Mouse (Mus musculus): ENCODE results near the gene Rgs3.
A peak's percentile ranks its signal among the peaks of the same experiment; 100 is the strongest.

Gene Rgs3

DNA sequence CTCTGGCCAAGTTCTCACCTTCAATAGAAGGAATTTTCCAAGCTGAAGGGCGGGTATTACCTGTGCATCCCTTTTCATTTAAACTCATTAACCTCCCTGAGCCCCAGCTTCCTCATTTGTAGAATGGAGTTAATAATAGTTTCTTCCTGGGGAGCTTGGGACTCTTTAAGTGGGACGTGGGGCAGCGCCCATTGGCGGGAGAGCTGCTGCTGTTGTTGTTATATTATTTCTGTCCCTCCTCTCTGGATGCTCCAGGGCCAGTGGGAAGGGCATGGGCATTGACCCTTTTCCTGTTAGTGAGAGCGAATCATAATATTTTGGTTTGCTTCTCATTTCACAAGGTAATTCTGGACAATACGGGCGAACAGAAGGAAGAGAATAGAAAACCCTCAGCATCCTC, 47.3 kb downstream of the Rgs3 start:
- no peak for DNase-seq

DNA sequence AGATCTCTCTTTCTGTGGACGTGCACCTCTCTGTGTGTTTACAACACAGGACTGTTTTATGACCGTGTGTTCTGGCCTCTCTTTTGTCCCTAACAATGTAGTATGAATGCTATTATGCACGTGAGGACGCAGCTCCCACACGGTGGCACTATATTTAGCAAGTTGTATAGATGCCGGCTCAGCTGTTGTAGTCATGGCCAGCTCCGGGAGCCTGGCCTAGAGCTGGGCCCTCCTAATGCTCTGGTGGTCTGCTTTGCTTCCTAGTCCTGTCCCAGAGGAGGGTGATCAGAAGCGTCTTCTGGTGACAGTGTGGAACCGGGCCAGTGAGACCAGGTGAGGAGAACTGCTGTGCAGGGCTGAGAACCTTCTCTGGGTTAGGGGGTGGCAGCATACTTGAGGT, 47.7 kb downstream of the Rgs3 start:
- peak; percentile 41 for DNase-seq

DNA sequence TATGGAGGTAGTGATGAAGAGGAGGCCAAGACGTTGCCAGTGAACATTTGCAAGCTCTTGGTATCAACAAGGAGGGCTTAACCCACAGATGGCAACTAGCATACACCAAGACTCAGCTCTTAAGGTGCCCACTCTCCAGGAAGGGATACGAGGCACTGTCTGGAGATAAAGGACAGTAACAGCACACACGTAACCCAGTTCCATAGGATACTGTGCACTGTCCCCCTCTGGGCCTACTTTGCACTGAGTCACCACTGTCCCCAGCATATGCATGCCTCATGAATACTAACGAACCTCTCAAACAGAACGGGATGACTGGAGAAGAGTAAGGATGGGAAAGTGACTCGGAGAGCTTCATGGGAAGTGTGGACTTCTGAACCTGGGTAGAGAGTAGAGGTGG, 48.2 kb downstream of the Rgs3 start:
- DNase-seq, result no peak

DNA sequence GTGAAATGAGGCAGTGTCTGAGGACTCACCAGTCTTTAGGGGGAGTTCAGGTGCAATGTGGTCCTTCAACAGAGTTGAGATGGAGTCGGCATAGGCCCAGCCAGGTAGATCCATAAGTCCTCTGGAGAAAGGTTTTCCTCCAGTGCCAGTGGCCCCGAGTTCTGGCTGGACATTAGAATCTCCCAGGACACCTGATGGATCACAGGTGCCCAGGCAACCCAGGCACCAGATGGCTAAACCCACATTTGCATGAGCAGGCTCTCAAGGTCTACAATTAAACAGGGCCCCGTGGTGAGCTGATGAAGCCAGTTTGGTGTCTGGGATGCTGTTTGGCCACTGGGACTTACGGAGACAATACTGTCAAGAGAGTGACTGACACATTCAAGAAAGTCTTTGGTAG, 49.7 kb downstream of the Rgs3 start:
- no peak for DNase-seq

DNA sequence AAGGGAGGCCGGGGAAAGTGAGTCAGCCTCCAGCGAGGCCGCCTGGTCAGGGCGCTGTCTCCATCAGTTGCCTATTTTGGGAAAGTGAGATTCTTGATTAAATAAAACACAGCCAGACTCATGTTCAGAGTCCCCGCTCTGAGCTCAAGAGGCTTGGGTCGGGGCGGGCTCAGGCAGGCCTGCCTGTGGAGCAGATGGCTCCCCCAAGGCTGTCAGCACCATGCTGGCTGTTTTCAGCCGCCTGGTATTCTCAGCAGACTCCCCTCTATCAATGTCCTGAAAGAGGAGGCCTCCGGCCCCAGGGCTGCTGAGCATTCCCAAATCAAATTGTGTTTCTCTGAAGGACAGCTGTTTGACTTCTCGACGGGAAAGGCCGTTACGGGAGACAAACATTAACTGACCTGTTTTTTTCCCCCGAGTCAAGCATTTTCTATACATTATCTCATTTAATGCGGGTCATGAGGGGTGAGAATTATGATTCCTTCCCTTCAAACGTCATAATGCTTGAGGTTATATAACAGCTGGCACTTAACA, 50.6 kb downstream of the Rgs3 start:
- peak; percentile 59 for DNase-seq

DNA sequence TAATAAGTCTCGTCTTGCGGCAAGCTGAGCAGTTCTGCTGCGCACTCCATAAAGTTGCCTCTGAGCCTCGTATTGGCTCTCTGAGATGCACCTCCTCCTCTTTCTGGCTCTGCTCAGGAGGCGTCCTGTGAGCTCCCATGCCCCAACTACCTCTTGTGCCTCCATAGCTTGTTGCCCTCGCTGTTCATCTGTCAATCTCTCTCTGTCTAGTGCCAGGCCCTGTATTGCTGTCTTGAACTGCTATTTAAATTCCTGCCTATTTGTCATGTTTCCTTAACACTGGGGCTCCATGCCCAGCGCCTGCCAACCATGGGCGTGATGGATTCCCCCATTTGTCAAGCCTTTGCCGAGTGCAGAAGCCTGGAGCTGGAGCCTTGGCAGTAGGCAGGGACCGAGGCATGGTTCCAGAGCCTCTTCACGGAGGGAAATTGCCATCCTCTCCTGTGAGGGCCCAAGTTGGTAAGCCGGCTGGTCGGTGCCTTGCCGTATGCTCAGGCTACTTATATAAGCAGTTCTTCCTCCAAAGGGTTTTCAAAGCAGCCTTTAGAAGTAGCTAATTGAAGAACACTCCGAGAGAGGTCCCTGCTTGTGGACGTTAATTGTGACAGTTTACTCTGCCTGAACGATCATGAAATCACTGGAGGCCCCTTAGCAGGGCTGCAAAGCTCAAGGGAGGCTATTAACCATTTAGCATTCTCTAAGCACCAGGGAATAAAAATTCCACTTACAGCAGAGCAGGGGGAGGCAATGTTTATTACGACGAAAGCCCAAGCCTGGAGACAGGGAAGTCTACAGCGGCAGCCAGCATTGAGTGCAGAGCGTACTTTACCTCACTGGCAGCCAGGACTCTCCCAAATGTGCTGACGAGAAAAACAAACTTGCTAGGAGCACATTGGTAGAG, 53.2 kb downstream of the Rgs3 start:
- DNase-seq, result peak; percentile 76

DNA sequence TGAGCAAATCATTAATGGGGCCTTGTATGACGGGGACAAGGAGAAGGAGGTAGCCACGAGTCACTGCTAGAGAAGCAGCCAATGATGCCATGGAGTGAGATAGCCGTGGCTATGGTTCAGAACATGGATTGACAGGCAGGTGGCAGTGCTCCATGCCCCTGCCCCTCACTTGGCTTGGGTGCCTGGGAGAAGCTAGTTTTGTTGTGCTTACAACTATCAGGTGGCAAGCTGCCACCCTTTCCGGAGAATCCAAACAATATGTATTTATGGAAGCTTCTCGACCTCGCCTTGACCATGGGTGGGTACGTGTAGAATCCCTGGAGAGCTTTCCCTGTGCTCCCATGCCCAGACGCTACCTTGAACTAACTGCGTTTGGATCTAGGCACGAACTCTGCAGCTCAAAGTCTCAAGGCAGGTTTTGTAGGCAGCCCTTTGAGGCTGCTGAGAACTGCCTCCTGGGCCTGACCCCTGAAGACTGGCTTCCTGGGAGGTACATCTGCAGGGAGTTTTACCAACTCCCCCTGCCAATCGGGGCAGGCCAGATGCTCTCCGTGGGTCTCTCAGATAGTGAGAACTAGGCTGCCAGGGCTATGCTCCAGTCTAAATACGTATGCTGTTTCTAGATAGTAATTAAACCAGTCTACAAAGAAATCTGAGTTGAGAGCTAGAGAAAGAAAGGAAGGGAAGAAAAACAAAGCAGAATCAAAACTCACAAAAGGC, 54.2 kb downstream of the Rgs3 start:
- DNase-seq, result peak; percentile 47

DNA sequence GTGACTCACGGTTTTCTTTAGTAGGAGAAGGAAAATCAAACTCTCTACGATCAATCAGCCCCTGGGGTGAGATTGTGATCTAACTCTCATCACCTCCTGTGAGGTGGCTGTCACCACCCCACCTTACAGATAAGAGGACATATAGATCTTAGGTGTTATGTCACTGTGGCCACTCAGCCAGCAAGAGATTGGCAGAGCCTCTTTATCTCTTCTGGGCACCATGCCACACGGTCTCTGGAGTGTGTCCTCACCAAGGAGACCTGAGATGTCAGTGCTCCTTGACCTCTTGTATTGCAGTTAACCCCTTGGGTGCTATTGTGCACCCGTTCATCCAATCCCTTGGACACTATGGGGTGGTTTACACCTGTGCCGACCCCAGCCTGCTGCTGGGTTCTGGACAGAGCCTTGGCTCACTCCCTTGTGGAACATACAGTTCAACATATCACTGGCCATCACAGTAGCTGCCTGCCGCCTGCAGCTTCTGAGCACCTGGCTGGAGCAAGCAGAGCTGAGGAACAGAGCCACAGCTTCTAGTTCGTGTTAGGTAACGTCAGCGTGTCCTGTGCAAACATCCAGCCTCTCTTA, 58.3 kb downstream of the Rgs3 start:
- no peak for DNase-seq

DNA sequence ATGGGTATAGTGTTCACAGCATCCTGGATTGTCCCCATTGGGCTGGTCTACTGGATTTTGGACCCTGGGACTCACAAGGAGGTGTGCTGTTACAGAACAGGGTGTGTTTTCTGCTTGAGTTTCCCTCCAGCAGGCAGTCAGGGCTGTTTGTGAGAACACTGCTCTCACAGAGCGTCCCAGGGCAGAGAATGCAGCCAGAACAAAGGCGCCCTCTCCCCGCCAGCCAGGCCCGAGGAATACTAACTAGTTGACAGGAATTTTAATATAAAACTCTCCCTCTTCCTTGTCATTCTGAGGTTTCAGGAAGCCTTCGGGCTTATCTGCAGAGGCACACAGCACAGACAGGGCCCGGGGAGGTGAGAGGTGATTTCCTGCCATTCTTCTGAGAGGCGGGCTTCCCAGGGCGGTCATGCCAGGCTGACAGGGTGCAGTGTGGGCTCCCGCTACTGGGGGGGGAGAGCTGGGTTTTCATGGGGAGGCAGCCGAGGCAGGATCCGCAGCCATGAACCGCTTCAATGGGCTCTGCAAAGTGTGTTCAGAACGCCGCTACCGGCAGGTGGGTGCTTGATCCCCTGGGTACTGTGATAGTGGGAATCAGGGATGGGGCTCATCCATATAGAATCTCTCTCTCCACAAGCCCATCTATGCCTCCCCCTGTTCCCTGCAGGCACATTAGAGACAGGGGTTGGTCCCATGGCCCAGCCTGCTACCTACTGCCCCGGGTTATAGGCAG, 59.8 kb downstream of the Rgs3 start:
- DNase-seq, result no peak

DNA sequence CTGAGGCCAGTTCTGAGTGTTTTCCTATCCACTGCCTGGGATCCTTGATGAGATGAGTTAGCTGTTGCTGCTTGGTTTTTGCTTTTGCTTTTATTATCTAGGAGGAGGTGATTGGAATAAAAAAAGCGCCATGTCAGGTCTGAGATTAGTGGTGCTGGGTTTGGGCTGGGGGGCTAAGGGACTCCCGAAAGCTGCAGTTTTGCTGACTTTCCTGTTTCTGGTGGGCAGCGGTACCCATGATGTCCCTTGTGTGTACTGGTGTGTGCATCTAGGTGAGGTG, 60.3 kb downstream of the Rgs3 start:
- DNase-seq, result no peak

DNA sequence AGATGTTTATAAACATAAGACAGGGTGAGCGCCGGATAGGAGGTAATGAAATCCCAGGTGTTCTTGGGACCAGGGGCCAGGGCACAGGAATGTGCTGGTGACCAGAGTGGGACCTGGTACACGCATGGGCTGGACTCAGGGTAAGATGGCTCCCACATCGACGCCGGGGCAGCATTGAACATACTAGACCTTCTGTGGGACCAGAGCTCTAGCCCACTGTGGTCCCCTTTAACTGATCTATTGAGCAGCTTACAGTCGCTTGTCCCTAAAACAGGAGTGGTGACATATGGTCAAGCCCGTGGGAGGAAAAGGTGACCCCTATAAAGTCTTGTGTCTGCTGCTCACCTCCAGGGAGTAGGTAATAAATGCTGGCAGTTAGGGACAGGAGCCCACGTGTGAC, 61.5 kb downstream of the Rgs3 start:
- DNase-seq, result no peak

DNA sequence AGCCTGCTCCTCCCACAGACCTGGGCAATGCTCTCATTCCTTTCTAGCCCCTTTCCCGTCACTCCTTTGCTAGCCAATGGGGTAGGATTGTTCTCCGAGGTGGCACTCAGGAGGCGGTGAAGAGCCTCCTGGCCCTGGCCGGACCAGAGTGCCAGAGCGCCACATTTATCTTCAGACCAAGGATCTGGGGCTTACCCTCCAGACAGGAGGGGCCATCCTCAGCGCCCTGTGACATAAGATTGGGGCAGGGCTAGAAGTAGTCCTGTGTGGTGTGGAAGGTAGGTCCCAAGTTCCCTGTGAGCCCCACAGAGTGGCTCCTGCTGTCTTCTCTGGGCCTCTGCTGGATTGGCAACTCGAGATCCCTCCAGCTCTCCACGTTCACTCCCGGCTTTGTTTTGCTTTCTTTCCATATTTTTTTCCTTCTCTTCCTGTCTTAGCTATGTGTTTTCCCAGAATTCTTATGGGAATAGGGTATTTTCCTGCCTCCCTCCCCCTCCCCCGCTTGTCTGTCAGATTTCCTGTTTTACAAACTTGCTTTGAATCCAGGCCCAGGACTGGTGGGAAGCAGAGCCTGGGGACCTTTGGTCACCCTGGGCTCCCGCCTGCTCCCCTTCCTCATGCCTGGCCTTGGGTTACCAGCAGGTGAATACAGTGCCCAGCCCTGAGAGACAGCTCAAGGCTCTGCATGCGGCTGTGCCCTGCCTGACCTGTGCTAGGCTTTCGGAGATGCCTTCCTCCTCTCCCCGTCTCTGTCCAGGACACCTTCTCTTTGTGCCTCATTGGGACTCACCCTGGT, 62.4 kb downstream of the Rgs3 start:
- DNase-seq, result no peak

DNA sequence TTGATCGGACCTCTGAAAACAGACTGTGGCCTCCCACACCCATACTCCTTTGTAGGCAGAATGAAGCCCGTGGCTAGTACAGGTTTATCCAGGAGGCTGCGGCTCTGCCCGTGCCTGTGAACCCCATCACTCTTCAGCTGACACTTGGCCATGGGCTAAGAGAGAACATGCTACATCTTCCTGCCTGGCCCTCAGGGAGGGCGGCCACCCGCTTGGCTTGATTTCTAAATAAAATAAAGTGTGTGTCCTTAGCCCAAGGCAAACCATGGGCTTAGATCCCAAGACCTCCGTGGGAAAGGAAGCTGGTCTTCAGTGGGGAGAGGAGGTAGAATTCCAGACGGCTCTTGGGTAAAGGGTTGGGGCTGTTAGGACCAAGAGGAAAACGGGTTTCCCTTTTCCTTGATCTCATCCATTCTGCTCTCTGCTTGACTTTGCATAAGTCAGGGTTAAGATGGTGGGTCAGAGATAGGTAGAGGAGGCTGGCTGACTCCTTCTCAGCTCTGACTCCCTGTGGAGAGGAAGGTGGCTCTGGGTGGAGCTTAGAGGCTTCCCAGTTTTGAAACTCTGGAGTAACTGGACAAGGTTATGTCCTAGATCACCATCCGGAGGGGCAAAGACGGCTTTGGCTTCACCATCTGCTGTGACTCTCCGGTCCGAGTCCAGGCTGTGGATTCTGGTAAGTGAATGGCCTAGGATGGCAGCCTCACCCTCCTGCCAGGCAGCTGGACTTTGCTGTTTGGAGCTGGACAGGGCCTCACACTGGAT, 63.8 kb downstream of the Rgs3 start:
- no peak for DNase-seq

DNA sequence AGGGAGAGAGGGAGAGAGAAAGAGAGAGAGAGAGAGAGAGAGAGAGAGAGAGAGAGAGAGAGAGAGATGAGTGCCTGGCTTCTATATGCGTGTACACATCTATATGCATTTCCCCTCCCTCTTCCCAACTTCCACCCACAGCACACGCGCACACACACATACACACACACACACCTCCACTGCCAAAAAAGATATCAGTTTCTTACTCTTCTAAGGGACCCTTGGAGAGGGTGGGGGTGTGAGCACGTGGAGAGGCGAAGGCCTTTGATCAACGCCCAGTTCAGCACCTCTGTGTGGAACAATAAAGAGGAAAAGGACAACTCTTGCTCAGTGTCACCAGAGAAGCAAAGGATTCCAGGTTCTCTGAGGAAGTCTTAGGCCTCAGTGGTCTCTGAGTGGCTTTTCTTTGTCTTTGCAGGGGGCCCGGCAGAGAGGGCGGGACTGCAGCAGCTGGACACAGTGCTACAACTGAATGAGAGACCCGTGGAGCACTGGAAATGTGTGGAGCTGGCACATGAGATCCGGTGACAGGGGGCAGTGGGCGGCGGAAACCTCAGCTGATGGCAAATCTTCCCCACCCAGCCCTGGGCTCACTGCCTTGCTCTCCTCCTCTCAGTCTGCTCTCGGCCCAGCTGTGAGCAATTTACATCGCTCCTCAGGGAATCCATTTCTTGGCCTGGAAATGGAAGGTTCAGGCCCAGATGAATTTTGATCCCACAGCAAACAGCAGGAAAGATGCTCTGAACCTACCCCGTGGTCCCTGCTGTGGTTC, 65.2 kb downstream of the Rgs3 start:
- no peak for DNase-seq

DNA sequence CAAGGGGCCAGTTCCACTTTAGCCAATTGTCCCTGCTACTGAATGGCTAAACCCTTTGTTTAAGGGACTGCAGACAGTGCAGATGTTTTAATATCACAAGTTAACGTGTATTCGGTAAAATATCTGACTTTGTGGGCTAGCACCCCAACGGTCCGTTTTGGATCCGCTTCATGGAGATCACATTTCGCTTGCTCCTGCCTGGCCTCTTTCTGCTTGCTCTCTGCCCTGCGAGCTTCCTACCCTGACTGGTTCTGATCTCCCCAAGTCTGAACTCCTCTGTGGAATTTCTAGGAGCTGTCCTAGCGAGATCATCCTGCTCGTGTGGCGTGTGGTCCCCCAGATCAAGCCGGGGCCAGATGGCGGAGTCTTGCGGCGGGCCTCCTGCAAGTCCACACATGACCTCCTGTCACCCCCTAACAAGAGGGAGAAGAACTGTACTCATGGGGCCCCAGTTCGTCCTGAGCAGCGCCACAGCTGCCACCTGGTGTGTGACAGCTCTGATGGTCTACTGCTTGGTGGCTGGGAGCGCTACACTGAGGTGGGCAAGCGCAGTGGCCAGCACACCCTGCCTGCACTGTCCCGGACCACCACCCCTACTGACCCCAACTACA, 65.9 kb downstream of the Rgs3 start:
- no peak for DNase-seq

DNA sequence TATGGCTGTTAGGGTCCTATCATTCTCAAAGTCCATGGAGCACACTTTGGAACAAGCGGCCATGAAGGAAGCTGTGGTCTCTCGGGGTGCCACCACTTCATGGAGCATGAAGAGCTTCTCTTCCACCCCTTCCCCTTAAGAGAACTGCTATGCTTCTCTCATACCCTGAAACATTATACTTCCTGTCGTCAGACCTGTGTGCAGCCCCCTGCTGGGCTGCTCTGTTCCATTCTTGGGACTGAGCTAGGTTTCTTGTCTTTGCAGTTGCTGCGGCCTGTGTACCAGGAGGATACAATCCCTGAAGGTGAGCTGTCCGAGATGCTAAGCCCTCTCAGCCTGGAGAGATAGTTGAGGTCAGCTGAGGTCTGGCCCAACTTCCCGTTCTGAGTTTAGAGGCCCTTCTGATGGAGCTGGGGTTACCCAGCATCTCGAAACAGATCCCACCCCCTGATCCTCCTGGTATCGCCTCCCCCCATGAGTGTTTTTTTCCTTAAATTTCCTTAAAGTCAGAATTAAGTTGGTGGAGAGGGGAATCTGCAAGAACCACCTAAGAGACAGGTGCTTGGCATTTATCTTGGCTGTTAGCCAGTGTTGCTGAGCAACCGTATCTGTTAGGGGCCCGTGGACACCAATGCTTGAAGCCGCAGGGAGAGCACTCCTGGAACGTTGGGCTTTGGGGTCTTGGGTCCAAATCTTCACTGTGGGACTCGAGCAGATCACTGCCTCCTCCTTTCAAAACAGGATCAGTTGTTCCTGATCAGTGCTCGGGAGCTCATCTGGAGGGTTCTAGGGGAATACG, 66.8 kb downstream of the Rgs3 start:
- DNase-seq, result no peak

DNA sequence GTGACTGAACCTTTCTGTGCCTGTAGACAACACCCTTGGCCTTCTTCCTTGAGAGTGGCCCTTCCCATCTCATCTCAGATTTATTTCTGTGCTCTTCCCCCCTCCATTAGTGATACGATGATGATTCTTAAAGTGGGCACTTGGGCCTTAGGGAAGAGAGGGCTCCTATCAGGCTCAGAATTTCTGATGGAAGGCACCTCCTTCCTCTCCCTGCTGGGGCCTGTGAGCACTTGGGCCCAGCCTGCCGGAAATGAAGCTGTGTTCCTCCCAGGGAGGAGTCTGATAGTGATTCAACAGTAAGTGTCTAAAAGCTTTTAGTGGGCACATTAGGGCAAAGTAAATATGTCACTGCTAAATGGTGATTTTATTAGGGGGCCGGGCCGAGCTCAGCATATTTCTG, 67.7 kb downstream of the Rgs3 start:
- no peak for DNase-seq

DNA sequence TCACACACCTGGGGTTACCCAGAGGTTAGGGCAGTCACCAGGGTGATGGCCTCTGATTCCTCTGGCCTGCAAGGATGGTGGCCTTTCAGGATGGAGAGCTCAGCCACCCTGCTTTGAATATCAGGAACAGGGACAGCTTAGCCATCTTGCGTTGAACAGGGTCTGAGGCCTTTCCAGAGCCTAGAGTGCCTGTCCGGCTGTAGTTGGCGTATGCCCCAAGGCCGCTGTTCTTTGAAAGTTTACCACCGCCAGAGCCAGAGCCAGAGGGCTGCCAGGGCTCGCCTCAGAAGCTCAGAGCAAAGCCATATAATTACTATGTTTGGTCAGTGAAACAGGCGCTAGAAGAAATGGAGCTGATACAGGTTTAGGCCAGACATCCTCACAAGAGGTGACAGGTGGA, 68.9 kb downstream of the Rgs3 start:
- DNase-seq, result no peak

DNA sequence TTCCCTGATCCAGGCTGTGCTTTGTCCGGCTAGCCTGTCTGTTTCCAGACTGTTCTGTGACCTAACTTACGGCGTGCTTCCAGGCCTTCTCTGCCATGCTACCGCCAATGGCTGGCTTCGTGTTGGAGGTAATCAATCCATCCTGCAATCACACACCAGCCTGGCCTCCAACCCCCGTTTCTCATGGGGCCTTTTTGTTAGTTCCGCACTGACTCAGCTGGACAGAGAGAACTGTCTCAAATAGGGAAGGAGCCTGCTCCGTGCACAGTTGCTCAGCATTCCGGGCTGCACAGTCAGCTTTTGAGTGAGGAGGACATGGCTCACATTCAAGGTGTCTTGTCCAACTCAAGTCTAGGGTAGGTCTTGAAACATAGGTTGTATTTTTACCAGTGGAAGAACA, 69.8 kb downstream of the Rgs3 start:
- no peak for DNase-seq

DNA sequence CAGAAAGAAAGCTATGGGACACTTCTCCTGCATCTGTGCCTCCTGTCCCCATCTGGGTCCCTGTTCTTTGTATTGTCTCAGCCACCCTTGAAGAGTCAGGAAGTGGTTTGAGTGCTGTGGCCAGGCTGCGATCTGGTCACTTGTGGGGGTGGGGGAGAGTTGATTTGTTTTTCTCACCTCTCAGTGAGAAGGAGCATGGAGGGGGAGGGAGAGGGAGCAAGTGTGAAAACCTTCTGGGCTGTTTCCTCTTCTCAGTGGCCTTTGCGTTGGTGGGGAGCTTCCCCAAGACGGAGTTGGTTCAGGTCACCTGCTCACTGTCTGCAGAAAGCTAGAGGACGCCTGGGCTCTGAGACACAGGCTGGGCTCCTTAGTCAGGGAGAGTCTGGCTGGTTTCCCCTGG, 70.3 kb downstream of the Rgs3 start:
- DNase-seq, result no peak

All from retina, postnatal 1 day (tissue).